32 mouse cellular contexts compared by ENCODE assay signal in genomic region chr2:173207051-173207450, GRCm38 (mm10). TPM values are rescaled to one million over a fixed set of nuclear protein-coding genes. Genes with fewer than 3 reads are reported as not detected.
"Had no signal": no experiment of that assay in that cellular context is flagged by ENCODE, and none has a peak within 500 bp of the region (broad histone marks: within the 10 kb centered on the region; RNA-seq: fewer than 3 reads in every experiment).

No protein-coding gene starts in this region.

- H3K4me2 ChIP-seq: limb, embryonic 12.5 days; limb, embryonic 15.5 days; liver, embryonic 12.5 days; liver, embryonic 15.5 days; midbrain, embryonic 12.5 days; neural tube, embryonic 13.5 days had no signal

- H3K36me3 ChIP-seq: limb, embryonic 12.5 days; limb, embryonic 15.5 days; liver, embryonic 12.5 days; liver, embryonic 15.5 days; midbrain, embryonic 12.5 days; neural tube, embryonic 13.5 days had no signal

- H3K27me3 ChIP-seq: limb, embryonic 12.5 days; limb, embryonic 15.5 days; liver, embryonic 15.5 days; midbrain, embryonic 12.5 days; neural tube, embryonic 13.5 days had no signal

- H3K4me1 ChIP-seq: limb, embryonic 15.5 days; liver, embryonic 12.5 days; liver, embryonic 15.5 days; midbrain, embryonic 12.5 days had no signal

- ATAC-seq: liver, embryonic 12.5 days; midbrain, embryonic 16.5 days had no signal

- H3K9me3 ChIP-seq: limb, embryonic 15.5 days; liver, embryonic 12.5 days; liver, embryonic 15.5 days; midbrain, embryonic 12.5 days had no signal

- H3K27ac ChIP-seq: kidney, postnatal 0 days; layer of hippocampus, adult 2 months; left cerebral cortex, adult 2 months; limb, embryonic 12.5 days; limb, embryonic 15.5 days; liver, embryonic 12.5 days; liver, embryonic 15.5 days; midbrain, embryonic 12.5 days; neural tube, embryonic 13.5 days; stomach, postnatal 0 days had no signal

- DNase-seq: kidney, adult 2 months; kidney, postnatal 25 days; layer of hippocampus, adult 9-11 months; layer of hippocampus, postnatal 36 days; lung, adult 2 months; lung, postnatal 14 days; retina, postnatal 1 day; right cerebral cortex, postnatal 25 days; spleen, adult 18-20 months; thymus, adult 2 months; thymus, postnatal 14 days; thymus, postnatal 4 days had no signal

- H3K4me3 ChIP-seq: layer of hippocampus, adult 2 months; left cerebral cortex, adult 2 months; limb, embryonic 12.5 days; limb, embryonic 15.5 days; liver, embryonic 12.5 days; liver, embryonic 15.5 days; midbrain, embryonic 12.5 days; myocyte; neural tube, embryonic 13.5 days had no signal

- H3K9ac ChIP-seq: limb, embryonic 12.5 days; limb, embryonic 15.5 days; liver, embryonic 12.5 days; liver, embryonic 15.5 days; midbrain, embryonic 12.5 days; neural tube, embryonic 13.5 days had no signal

RNA-seq across cellular contexts. Expression of gene Zbp1, which starts 11.7 kb away (rescaled TPM):
- total RNA-seq: left cerebral cortex, postnatal 36 days had no signal
- polyA plus RNA-seq: kidney, embryonic 14.5 days; limb, embryonic 12.5 days; midbrain, embryonic 16.5 days had no signal

RNA-seq across cellular contexts. Expression of gene Pck1, which starts 54.2 kb away (rescaled TPM):
- total RNA-seq: layer of hippocampus, adult 2 months; layer of hippocampus, postnatal 36 days; left cerebral cortex, postnatal 10 days; left cerebral cortex, postnatal 36 days; megakaryocyte progenitor cell, adult 5-6 weeks; megakaryocyte-erythroid progenitor cell, adult 5-6 weeks; monocyte, adult 5-6 weeks; neutrophil, adult 5-6 weeks had no signal
- polyA plus RNA-seq: lung, embryonic 16.5 days; midbrain, embryonic 12.5 days; midbrain, embryonic 16.5 days; myocyte; neural tube, embryonic 13.5 days had no signal
